Mouse (Mus musculus) thymus, postnatal 25 days (tissue): ENCODE measurements around the gene Snapc1.

ENCODE experiments used
- DNase-seq: peaks from one replicate; pipeline ENCODE4 v3.0.0; 2022

The Snapc1 gene

GRCm38 (mm10) chr12:73996906-73997296 is 32.6 kb downstream of the Snapc1 start:
- no peak for DNase-seq

DNA sequence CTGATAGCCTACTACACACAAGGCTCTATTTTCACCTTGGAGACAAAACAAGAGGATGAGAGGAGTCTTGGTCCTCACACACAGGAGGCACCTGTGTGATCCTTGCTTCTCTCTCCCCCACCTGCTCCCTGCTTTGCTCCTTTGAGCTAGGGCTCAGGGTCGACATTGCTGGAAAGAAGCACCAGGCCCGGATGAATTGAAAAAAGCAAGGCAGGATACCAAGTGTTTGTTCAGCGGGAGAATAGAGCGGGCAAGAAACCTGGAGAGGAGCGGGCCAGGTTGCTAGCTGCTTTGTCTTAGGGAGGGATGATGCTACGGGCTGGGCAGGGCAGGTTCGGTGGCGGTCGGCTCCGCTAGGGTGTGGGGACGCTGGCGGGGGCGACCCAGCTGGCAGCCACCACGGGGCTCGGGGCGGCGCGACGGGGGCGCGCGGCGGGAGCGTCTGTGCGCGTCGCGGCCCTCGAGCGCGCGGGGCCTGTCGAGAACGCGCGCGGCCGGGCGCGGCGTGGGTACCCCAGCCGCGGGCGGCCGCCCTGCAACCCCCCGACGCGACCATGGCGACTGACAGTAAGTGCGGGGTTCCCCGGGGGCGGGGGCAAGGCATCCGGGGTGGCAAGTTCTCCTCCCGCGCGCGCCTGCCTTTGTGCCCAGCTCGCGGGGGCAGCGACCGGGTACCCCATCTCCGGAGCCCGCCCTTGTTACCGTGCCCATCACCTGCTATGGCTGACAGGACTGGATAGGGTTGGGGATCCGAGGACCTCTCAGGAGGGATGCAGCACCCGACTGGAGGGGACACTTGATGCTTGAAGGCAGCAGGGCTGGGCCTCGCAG is 33.2 kb downstream of the Snapc1 start, which contains the start of gene Syt16:
TSS of gene Syt16 (plus strand) at position 365 of the 831 bp plus-strand sequence.
- DNase-seq: peak; percentile 11

GRCm38 (mm10) chr12:73998128-73998456 is 33.8 kb downstream of the Snapc1 start:
- DNase-seq: no peak

GRCm38 (mm10) chr12:74002449-74002848 is 38.2 kb downstream of the Snapc1 start:
- DNase-seq: no peak

GRCm38 (mm10) chr12:74009448-74009911 is 45.2 kb downstream of the Snapc1 start:
- DNase-seq: peak; percentile 22

DNA sequence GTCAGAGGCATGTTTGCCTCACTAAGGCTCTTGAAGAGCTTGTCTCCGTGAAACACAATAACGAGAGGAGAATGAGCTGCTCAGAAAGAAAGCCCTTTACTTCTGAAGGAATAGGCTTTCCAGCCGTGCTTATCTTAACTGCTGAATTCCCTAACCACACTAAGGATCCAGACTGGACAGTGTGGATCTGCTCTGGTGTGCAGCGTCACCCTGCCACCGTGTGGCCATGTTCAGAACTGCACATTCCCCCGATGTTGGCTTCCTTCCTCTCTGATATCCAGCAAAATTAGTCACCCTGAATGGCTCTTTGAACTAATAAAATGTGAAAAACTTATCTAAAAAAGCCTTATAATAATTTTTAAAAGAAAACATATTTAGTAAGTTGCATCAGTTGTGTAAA is 49.5 kb downstream of the Snapc1 start:
- peak; percentile 49 for DNase-seq

DNA sequence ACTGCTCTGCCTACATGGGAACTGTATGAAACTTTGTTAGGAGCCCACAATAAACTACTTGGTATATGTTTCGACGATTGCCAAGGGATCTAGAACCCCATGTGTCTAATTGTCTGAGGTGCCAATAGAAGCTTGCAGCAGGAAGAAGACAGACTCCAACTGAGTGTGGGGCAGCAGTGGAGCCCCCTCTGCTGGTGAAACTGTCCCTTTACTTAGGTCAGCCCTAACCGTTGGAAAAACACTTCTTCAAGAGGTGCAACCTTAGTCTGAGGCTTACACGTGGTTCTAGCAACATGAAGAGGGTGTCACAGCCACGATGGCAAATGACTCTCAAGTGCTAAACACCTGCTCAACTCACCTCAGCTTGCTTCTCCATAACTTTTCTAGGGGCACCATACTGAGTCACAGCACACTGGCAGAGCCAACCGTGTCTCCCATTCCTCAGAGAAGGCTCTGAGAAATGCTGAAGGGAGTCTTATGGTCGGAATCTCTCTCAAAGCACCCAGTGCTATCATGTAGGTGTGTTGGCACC is 50.5 kb downstream of the Snapc1 start:
- peak; percentile 56 for DNase-seq

GRCm38 (mm10) chr12:74015491-74015890 is 51.2 kb downstream of the Snapc1 start:
- no peak for DNase-seq

GRCm38 (mm10) chr12:74023260-74023659 is 59.0 kb downstream of the Snapc1 start:
- no peak for DNase-seq

GRCm38 (mm10) chr12:74024912-74025311 is 60.6 kb downstream of the Snapc1 start:
- no peak for DNase-seq
